Mouse (Mus musculus) CH12.LX (cell line): ENCODE data around the gene Bspry. TPM values are rescaled to one million over a fixed set of nuclear protein-coding genes. Genes with fewer than 3 reads are reported as not detected.

Source experiments
- DNase-seq: peaks from one replicate; pipeline ENCODE4 v3.0.0-alpha.2; 2013; ENCODE audit errors: extremely low read depth
- H3K27ac ChIP-seq: 2 replicates; pipeline ENCODE4 v1.5.1; 2012; ENCODE audit warnings: low read depth, mild to moderate bottlenecking, control low read depth, moderate library complexity; ENCODE audit not compliant: insufficient read depth
- H3K27me3 ChIP-seq: replicated peaks from 2 replicates; pipeline ENCODE3; 2012; ENCODE audit warnings: inconsistent platforms
- H3K36me3 ChIP-seq, 2 experiments: replicated peaks in 1 of 2; 2 replicates each; pipeline versions ENCODE3 to v1.6.1; 2012; ENCODE audit warnings: inconsistent platforms in 1 of 2, low read length in 1 of 2, mild to moderate bottlenecking in 1 of 2, mixed read lengths in 1 of 2, moderate library complexity in 1 of 2; ENCODE audit not compliant: control insufficient read depth in 1 of 2, insufficient read depth in 1 of 2
- H3K4me1 ChIP-seq, 2 experiments: 2 replicates each; pipeline ENCODE4 v1.6.1; 2012; ENCODE audit warnings: inconsistent platforms in 1 of 2, moderate library complexity in 1 of 2; ENCODE audit not compliant: insufficient read depth in 2 of 2, control insufficient read depth in 1 of 2
- H3K4me2 ChIP-seq: 2 replicates; pipeline ENCODE4 v1.6.1; 2012; ENCODE audit warnings: low read depth, mild to moderate bottlenecking, control low read depth; ENCODE audit not compliant: poor library complexity, insufficient read depth, severe bottlenecking
- H3K4me3 ChIP-seq, 3 experiments: fragments of 150-350 bp in 1 of 3; sonication (generic) in 1 of 3; replicated peaks in 1 of 3; 2 replicates each; pipeline versions ENCODE3 to v1.5.1; 2011 to 2012; ENCODE audit warnings: low read depth in 2 of 3, low read length in 2 of 3, mild to moderate bottlenecking in 2 of 3, moderate library complexity in 2 of 3, control low read depth in 1 of 3, improper control_type of control experiment in 1 of 3, inconsistent platforms in 1 of 3, mixed read lengths in 1 of 3; ENCODE audit not compliant: poor library complexity in 1 of 3
- H3K79me2 ChIP-seq: replicated peaks from 2 replicates; pipeline ENCODE4 v1.6.1; 2012; ENCODE audit warnings: mild to moderate bottlenecking, moderate library complexity; ENCODE audit not compliant: control insufficient read depth, poor library complexity, insufficient read depth, severe bottlenecking; ENCODE audit errors: extremely low read depth
- H3K9ac ChIP-seq: 2 replicates; pipeline ENCODE4 v1.6.1; 2012; ENCODE audit warnings: low read depth, mild to moderate bottlenecking, control low read depth, moderate library complexity; ENCODE audit not compliant: insufficient read depth
- H3K9me3 ChIP-seq: replicated peaks from 2 replicates; pipeline ENCODE3; 2012; ENCODE audit warnings: low read length, inconsistent platforms, mixed read lengths
- CTCF ChIP-seq, 2 experiments: IDR thresholded peaks in 1 of 2; conservative IDR thresholded peaks in 1 of 2; 2 replicates each; pipeline ENCODE4 v1.5.1; 2011 to 2012; ENCODE audit warnings: low read depth in 2 of 2, low read length in 2 of 2, improper control_type of control experiment in 1 of 2, inconsistent platforms in 1 of 2, mild to moderate bottlenecking in 1 of 2, moderate library complexity in 1 of 2
- ELF1 ChIP-seq: IDR thresholded peaks from 2 replicates; pipeline ENCODE4 v1.6.1; 2014; ENCODE audit warnings: low read depth, mild to moderate bottlenecking, inconsistent platforms, low read length, improper control_type of control experiment
- GABPA ChIP-seq: IDR thresholded peaks from 2 replicates; pipeline ENCODE4 v1.6.1; 2012; ENCODE audit warnings: low read depth, low read length, improper control_type of control experiment, inconsistent platforms; ENCODE audit not compliant: insufficient replicate concordance
- JUN ChIP-seq: IDR thresholded peaks from 2 replicates; pipeline ENCODE4 v1.6.1; 2011; ENCODE audit warnings: low read depth, mild to moderate bottlenecking, low read length, improper control_type of control experiment, moderate library complexity; ENCODE audit not compliant: insufficient read depth
- JUND ChIP-seq: conservative IDR thresholded peaks from 2 replicates; pipeline ENCODE4 v1.6.1; 2011; ENCODE audit warnings: low read depth, low read length, improper control_type of control experiment
- MXI1 ChIP-seq: IDR thresholded peaks from 2 replicates; pipeline ENCODE4 v1.6.1; 2011; ENCODE audit warnings: mild to moderate bottlenecking, low read depth, low read length, improper control_type of control experiment
- MYC ChIP-seq: IDR thresholded peaks from 2 replicates; pipeline ENCODE4 v1.6.1; 2011; ENCODE audit warnings: low read depth, mild to moderate bottlenecking, improper control_type of control experiment, low read length
- NELFE ChIP-seq: IDR thresholded peaks from 2 replicates; pipeline ENCODE4 v1.6.1; 2011; ENCODE audit warnings: low read depth, low read length, improper control_type of control experiment
- NRF1 ChIP-seq: IDR thresholded peaks from 2 replicates; pipeline ENCODE4 v1.6.1; 2014; ENCODE audit warnings: low read depth, mild to moderate bottlenecking, inconsistent platforms, low read length, improper control_type of control experiment, moderate library complexity
- POLR2A ChIP-seq: IDR thresholded peaks from 2 replicates; pipeline ENCODE4 v1.6.1; 2011; ENCODE audit warnings: low read depth, mild to moderate bottlenecking, improper control_type of control experiment, low read length
- POLR2AphosphoS2 ChIP-seq: IDR thresholded peaks from 2 replicates; pipeline ENCODE4 v1.6.1; 2011; ENCODE audit warnings: low read depth, low read length, improper control_type of control experiment
- RAD21 ChIP-seq: IDR thresholded peaks from 2 replicates; pipeline ENCODE4 v1.6.1; 2011; ENCODE audit warnings: low read depth, mild to moderate bottlenecking, low read length, improper control_type of control experiment, moderate library complexity
- UBTF ChIP-seq: IDR thresholded peaks from 2 replicates; pipeline ENCODE4 v1.6.1; 2012; ENCODE audit warnings: low read depth, mild to moderate bottlenecking, inconsistent platforms, low read length, improper control_type of control experiment, moderate library complexity
- USF1 ChIP-seq: IDR thresholded peaks from 2 replicates; pipeline ENCODE4 v1.6.1; 2014; ENCODE audit warnings: low read depth, mild to moderate bottlenecking, inconsistent platforms, low read length, improper control_type of control experiment
- ZC3H11A ChIP-seq: IDR thresholded peaks from 2 replicates; pipeline ENCODE4 v1.6.1; 2012; ENCODE audit warnings: low read depth, mild to moderate bottlenecking, inconsistent platforms, low read length, improper control_type of control experiment
- ZMIZ1 ChIP-seq: IDR thresholded peaks from 2 replicates; pipeline ENCODE4 v1.6.1; 2012; ENCODE audit warnings: low read depth, mild to moderate bottlenecking, inconsistent platforms, low read length, improper control_type of control experiment
- dilution Hi-C: fragments of 300-500 bp; cut with MboI; formaldehyde crosslinking; loops from 2 replicates; pipeline ENCODE4 v1.14.3; 2020; ENCODE audit warnings: low sequenced_read_pairs; ENCODE audit not compliant: extremely low pct_unique_long_range_greater_than_20kb, extremely low pct_ligation_motif_present
- in situ Hi-C: fragments of 300-500 bp; cut with MboI; formaldehyde crosslinking; loops from 3 replicates; pipeline ENCODE4 v1.14.3; 2019; ENCODE audit warnings: low sequenced_read_pairs, low pct_ligation_motif_present, low pct_unique_long_range_greater_than_20kb, mixed read lengths
- polyA plus RNA-seq: library from polyadenylated mRNA; unstranded; fragments of >175 nt; gene quantifications from 2 replicates; pipeline ENCODE4 v1.2.1, GENCODE M21; 2012; ENCODE audit warnings: low read depth; ENCODE audit not compliant: insufficient read length
- total RNA-seq, 2 experiments: library from RNA; depleted of rRNA; stranded (reverse); fragments of 300-350 nt in 1 of 2; fragments of >200 nt in 1 of 2; gene quantifications; 2 replicates each; pipeline ENCODE4 v1.2.3; 2012 to 2014

Bspry gene
- total and polyA plus RNA-seq, 3 experiments: 0.86 to 1.2 (median 1.1) TPM

DNA sequence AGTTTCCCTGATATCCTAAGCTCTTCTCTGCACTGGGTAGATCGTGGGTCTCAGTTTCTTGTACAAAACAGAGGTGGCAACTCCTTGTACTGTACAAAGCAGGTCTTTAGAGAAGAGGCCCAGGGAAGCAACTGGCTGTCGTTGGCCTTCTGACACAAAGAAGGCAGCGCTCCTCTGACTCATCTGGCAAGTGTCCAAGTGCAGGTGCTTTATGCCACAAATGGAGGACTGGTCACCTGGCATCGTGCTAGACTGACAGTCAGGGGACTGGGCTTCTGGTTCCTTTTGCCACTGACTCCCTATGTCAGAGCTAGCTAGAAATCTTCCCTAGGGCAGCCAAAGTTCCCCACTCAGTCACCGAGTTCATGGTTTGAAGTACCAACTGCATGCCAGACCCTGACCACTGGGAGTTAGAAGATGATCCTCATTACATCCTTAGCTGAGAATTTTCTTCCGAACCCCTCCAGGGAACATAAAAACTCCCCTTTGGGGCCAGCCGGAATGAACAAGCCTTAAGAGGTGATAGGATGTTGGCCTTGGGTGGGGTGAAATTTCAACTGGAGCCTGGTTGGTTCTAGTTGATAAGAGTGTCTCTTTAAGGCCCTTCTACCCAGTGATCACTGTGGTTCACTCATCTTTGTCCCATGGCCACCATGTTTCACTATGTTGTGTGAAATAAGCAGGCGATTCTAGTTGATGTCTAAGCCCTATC is 5.8 kb downstream of the Bspry start:
- H3K27me3 ChIP-seq: no peaks in the 10 kb centered on the region
- no peak overlapping the region for H3K9ac ChIP-seq
- no peak overlapping the region for H3K27ac ChIP-seq
- peaks cover 3 to 39% of the 10 kb centered on the region in 2 experiments; a peak in 2 of 4 replicates for H3K4me1 ChIP-seq
- H3K36me3 ChIP-seq: no peaks in the 10 kb centered on the region
- dilution Hi-C loops (no loop called here), in situ Hi-C loops (no loop called here)
- H3K79me2 ChIP-seq: no peaks in the 10 kb centered on the region
- H3K4me2 ChIP-seq: no peak overlapping the region
- no peaks in the 10 kb centered on the region for H3K9me3 ChIP-seq
- H3K4me3 ChIP-seq: no peak overlapping the region
- no peak for DNase-seq
- TF ChIP-seq CTCF (conservative IDR thresholded peaks at IDR 0.05 in 1 of 2, IDR thresholded peaks at IDR 0.05 in 1 of 2; ENCODE audit: low read depth in 2 of 2, low read length in 2 of 2): no peak
- TF ChIP-seq NELFE: no peak
- TF ChIP-seq GABPA: no peak
- TF ChIP-seq ZMIZ1: no peak
- TF ChIP-seq USF1: no peak

DNA sequence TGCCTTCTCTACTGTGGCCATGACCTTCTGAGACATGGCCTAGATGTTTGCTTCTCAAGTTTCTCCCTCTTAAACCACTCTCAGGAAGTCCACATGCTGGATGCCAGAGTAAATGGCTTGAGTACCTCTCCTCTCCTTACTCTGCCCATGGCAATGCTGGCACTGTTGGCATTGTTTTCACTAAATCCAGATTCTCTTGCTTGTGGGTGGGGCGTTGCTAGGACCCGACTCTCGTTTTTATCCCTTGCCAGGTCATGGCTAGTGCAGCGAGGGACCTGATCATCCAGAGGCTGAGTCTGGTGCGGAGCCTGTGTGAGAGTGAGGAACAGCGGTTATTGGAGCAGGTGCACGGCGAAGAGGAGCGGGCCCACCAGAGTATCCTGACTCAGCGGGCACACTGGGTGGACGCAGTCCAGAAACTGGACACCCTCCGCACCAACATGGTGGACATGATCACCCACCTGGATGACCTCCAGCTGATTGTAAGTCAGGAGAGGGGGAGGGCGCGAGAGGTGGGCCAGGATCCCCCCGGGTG is 6.4 kb downstream of the Bspry start:
- Histone ChIP-seq H3K79me2 (no peaks in the 10 kb centered on the region), H3K27me3 (no peaks in the 10 kb centered on the region), H3K4me2 (no peak overlapping the region), H3K9ac (no peak overlapping the region), H3K27ac (no peak overlapping the region), H3K4me1 (peaks cover 3 to 33% of the 10 kb centered on the region in 2 experiments; a peak in 2 of 4 replicates), H3K9me3 (no peaks in the 10 kb centered on the region), H3K4me3 (no peak overlapping the region), H3K36me3 (no peaks in the 10 kb centered on the region)
- TF ChIP-seq POLR2AphosphoS2 (no peak), MYC (no peak), JUN (no peak)
- no peak for DNase-seq
- dilution Hi-C loops (no loop called here), in situ Hi-C loops (no loop called here)

- no peak for TF ChIP-seq RAD21
- no peak for TF ChIP-seq JUND
- no peak for TF ChIP-seq UBTF
- no peak for TF ChIP-seq NRF1
- no peak for TF ChIP-seq CTCF (conservative IDR thresholded peaks at IDR 0.05 in 1 of 2, IDR thresholded peaks at IDR 0.05 in 1 of 2; ENCODE audit: low read depth in 2 of 2, low read length in 2 of 2)
- TF ChIP-seq ELF1: no peak
- no peak for TF ChIP-seq POLR2A
- TF ChIP-seq ZC3H11A: no peak
- no peak for TF ChIP-seq POLR2AphosphoS2
- no peak for TF ChIP-seq MXI1
- in situ Hi-C loops: no loop called here
- H3K4me1 ChIP-seq: peaks cover 0 to 24% of the 10 kb centered on the region in 2 experiments; a peak in 2 of 4 replicates
- no peak overlapping the region for H3K9ac ChIP-seq
- no peaks in the 10 kb centered on the region for H3K9me3 ChIP-seq
- H3K36me3 ChIP-seq: no peaks in the 10 kb centered on the region
- no peak overlapping the region for H3K4me2 ChIP-seq
- no peaks in the 10 kb centered on the region for H3K27me3 ChIP-seq
- no peak overlapping the region for H3K27ac ChIP-seq
- DNase-seq: no peak
- dilution Hi-C loops: no loop called here
- H3K4me3 ChIP-seq: no peak overlapping the region
- no peaks in the 10 kb centered on the region for H3K79me2 ChIP-seq
Observed at GRCm38 (mm10) chr4:62487172-62487571, 7.3 kb downstream of the Bspry start.
